Mouse (Mus musculus) Patski (cell line): ENCODE data around the gene Itgal. TPM values are rescaled to one million over a fixed set of nuclear protein-coding genes. Genes with fewer than 3 reads are reported as not detected.
"Not testable (repeated sequence)": the region's sequence is repeated elsewhere in the genome, so short reads cannot be mapped to it uniquely, and the experiment has no call there.

ENCODE experiments used
- ATAC-seq: fragments of 100-300 bp; one replicate; pipeline ENCODE4 v1.8.0; 2021
- CTCF ChIA-PET: fragments of 350-600 bp; sonication (Branson Sonifier 250); formaldehyde crosslinking; loops from one replicate; lab custom pipeline; 2022; ENCODE audit warnings: inconsistent platforms; lab: Charles Lee
- POLR2A ChIA-PET: fragments of 350-600 bp; sonication (Branson Sonifier 250); formaldehyde crosslinking; loops from one replicate; lab custom pipeline; 2022; ENCODE audit warnings: antibody characterized with exemption, inconsistent platforms; lab: Charles Lee
- DNase-seq: peaks from one replicate; pipeline ENCODE4 v3.0.0-alpha.2; 2011; ENCODE audit warnings: low read depth, low spot score
- H3K27me3 ChIP-seq: fragments of 371-371 bp; one replicate; pipeline ENCODE4 v1.5.1; 2021
- CTCF ChIP-seq: fragments of 100-300 bp; IDR thresholded peaks from one replicate; pipeline ENCODE4 v1.5.1; 2021
- in situ Hi-C: fragments of 300-500 bp; cut with MboI; formaldehyde crosslinking; loops from 3 replicates; pipeline ENCODE4 v1.11.1; 2018; ENCODE audit warnings: low pct_unique_long_range_greater_than_20kb, mixed read lengths
- polyA plus RNA-seq: library from polyadenylated mRNA; unstranded; gene quantifications from one replicate; pipeline ENCODE4 v1.2.3, GENCODE M21; 2021

The Itgal gene
- polyA plus RNA-seq, 1 experiment from 2014 or later, result 0.30 TPM

DNA sequence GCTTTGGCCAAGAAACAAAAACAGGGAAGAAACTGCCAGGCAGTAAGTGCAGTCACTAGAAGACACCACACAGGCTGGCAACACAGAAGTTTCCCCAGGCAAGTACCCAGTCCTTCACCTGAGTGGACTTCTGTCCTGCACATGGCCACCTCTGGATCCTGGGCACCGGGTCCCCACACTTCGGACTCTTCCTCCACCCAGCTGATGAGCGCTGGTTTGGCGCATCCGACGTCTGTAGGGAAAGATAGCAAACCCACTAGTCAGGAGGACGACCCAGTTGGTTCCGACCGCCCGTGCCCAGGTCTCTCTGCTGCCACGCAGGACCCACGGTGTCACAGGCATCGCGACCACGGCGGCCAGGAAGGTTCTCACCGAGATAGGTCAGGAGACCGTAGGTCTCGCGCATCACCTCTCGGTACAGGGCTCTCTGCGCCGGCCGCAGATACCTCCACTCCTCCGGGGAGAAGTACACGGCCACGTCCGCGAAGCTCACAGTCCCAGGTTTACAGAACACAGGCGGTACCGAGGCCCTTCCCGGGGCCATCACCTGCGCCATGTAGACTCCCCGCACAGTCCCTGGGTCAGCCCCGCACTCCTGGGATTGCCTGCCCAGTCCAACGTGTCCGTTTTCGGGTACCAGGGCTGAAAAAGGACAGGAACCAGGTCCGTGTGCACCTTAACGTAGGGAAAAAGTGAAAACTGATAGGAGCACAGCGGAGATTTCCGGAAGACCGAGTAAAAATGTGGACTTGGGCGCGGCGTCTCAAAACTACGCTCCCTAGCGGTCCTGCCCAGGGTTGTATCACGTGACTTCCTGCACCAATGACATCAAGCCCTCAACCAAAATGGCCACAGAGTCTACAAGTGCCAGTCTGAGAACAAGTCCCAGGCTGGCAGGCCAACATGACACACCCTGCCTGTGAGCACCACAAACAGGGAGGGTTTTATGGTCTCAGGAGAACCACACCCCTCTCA, 79.5 kb downstream of the Itgal start, which contains the start of gene Zfp747:
TSS of gene Zfp747 (minus strand) at position 780 of the 975 bp plus-strand sequence.
- in situ Hi-C loops, CTCF ChIA-PET, ATAC-seq, H3K27me3 ChIP-seq: not testable (repeated sequence)
- peak; percentile 54 for TF ChIP-seq CTCF
- POLR2A ChIA-PET, result interaction anchor here (0.6 to 0.9 kb wide), 2 partner anchors 18 to 194 kb away, joined by 3 read pairs; partner anchors contain the start of gene E430018J23Rik
- DNase-seq, result peak; percentile 31

DNA sequence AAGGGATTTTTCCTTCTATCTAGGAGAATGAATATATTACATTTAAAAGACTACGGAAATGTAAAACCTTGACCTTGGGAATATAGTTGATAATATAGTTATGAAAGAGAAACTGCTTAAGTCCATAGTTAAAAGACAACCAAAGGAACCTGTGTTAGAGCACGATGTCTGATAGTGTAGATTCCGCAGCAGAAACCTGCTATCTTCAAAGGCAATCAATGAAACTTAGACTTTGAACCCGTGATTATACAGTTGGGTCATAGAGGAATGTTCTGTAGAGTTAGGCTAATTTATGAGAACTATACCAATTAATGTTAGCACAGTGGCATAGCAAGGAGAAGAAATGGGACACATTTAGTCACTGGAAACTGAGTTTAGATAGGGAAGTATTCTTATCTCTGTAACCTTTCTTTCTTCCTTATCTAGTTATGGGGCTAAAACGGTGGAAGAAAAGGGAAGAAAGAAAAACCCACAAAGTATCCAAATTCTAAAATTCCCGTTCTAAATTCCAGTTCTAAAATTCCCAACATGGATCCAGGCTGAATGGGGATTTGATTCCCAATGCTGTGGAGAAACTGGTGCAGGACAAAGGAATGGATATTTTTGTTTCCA, 82.4 kb downstream of the Itgal start:
- ATAC-seq (no peak), DNase-seq (no peak)
- in situ Hi-C loops, result no loop called here
- POLR2A ChIA-PET, result no interaction called here
- no peaks in the 10 kb centered on the region for H3K27me3 ChIP-seq
- TF ChIP-seq CTCF, result no peak
- CTCF ChIA-PET, result no interaction called here

Other genes with a start within 250 kb of the Itgal start
- gene Zg16, start 208.9 kb upstream of the Itgal start, polyA plus RNA-seq, result not detected
- 0.71 TPM for gene AI467606, start 204.9 kb upstream of the Itgal start, polyA plus RNA-seq
- gene Qprt, start 174.0 kb upstream of the Itgal start, polyA plus RNA-seq, result not detected
- gene Spn, start 158.4 kb upstream of the Itgal start, polyA plus RNA-seq, result 0.21 TPM
- gene Cd2bp2, start 100.2 kb upstream of the Itgal start, polyA plus RNA-seq, result 66.6 TPM
- gene Tbc1d10b, start 87.8 kb upstream of the Itgal start, polyA plus RNA-seq, result 51.7 TPM
- 6.9 TPM for gene Mylpf, start 87.4 kb upstream of the Itgal start, polyA plus RNA-seq
- 17.7 TPM for gene Zfp553, start 63.2 kb upstream of the Itgal start, polyA plus RNA-seq
- gene Sept1, start 63.1 kb upstream of the Itgal start, polyA plus RNA-seq, result 2.1 TPM
- gene Zfp771, start 52.0 kb upstream of the Itgal start, polyA plus RNA-seq, result 45.1 TPM
- gene Dctpp1, start 35.6 kb upstream of the Itgal start, polyA plus RNA-seq, result 30.0 TPM
- gene Sephs2, start 22.2 kb upstream of the Itgal start, polyA plus RNA-seq, result 89.8 TPM
- gene Zfp768, start 49.3 kb downstream of the Itgal start, polyA plus RNA-seq, result 30.3 TPM
- 4.9 TPM for gene Zfp747, start 79.8 kb downstream of the Itgal start, polyA plus RNA-seq
- gene 9130019O22Rik, start 90.9 kb downstream of the Itgal start, polyA plus RNA-seq, result 4.9 TPM
- 10.0 TPM for gene E430018J23Rik, start 97.4 kb downstream of the Itgal start, polyA plus RNA-seq
- gene Zfp764, start 110.6 kb downstream of the Itgal start, polyA plus RNA-seq, result 2.9 TPM
- 20.6 TPM for gene Zfp688, start 125.8 kb downstream of the Itgal start, polyA plus RNA-seq
- 5.9 TPM for gene Zfp689, start 152.9 kb downstream of the Itgal start, polyA plus RNA-seq
- 71.9 TPM for gene Prr14, start 163.4 kb downstream of the Itgal start, polyA plus RNA-seq
- gene Fbrs, start 182.9 kb downstream of the Itgal start, polyA plus RNA-seq, result 50.1 TPM
- 22.8 TPM for gene Srcap, start 215.7 kb downstream of the Itgal start, polyA plus RNA-seq
- 21.1 TPM for gene Gm42715, start 223.3 kb downstream of the Itgal start, polyA plus RNA-seq